Mouse (Mus musculus): ENCODE measurements at regions not wholly inside any gene's neighbourhood (a gene's known extent, or its start where the extent isn't known, plus 50 kb on each side); places are given as distances from the start of the nearest gene placed in this dataset.

GRCm38 (mm10) chr7:145071533-145071932 lies 131.8 kb upstream of the Ccnd1 start:
- TF ChIP-seq POLR2A (IDR thresholded peaks at IDR 0.05; ENCODE audit: insufficient read depth, low read depth, low read length) = no peak
- no peak for TF ChIP-seq CTCF (IDR thresholded peaks at IDR 0.05; ENCODE audit: insufficient read depth, low read depth, low read length)
